Mouse (Mus musculus): ENCODE measurements around the gene Msantd1.

Gene Msantd1

GRCm38 (mm10) chr5:34924519-34924918, 16.7 kb downstream of the Msantd1 start:
- peak; percentile 54 to 55 for DNase-seq (ENCODE audit: low spot score in 2 of 2)

- DNase-seq (ENCODE audit: low spot score in 2 of 2), result no peak
These were observed 19.8 kb downstream of the Msantd1 start for GRCm38 (mm10) chr5:34927648-34928047.

- no peak for DNase-seq (ENCODE audit: low spot score in 2 of 2)
These were observed 22.6 kb downstream of the Msantd1 start for GRCm38 (mm10) chr5:34930151-34930975.

GRCm38 (mm10) chr5:34931091-34931490, 23.3 kb downstream of the Msantd1 start:
- no peak for DNase-seq (ENCODE audit: low spot score in 2 of 2)

- DNase-seq (ENCODE audit: low spot score in 2 of 2), result no peak
These were observed 24.0 kb downstream of the Msantd1 start for GRCm38 (mm10) chr5:34931516-34932457.

GRCm38 (mm10) chr5:34932458-34932806, 24.6 kb downstream of the Msantd1 start:
- DNase-seq (ENCODE audit: low spot score in 2 of 2), result no peak

- DNase-seq (ENCODE audit: low spot score in 2 of 2), result no peak
These were observed 25.6 kb downstream of the Msantd1 start for GRCm38 (mm10) chr5:34933461-34933860.

GRCm38 (mm10) chr5:34941710-34942470, 34.1 kb downstream of the Msantd1 start:
- DNase-seq (ENCODE audit: low spot score in 2 of 2), result no peak

- DNase-seq (ENCODE audit: low spot score in 2 of 2), result no peak
These were observed 35.6 kb downstream of the Msantd1 start for GRCm38 (mm10) chr5:34943428-34943827.

GRCm38 (mm10) chr5:34948861-34949760, 41.3 kb downstream of the Msantd1 start, which contains the start of gene Rgs12:
Gene Rgs12, plus strand, starts transcription at chr5:34949445.
- peak; percentile 79 to 82 for DNase-seq (ENCODE audit: low spot score in 2 of 2)

- no peak for DNase-seq (ENCODE audit: low spot score in 2 of 2)
These were observed 42.0 kb downstream of the Msantd1 start for GRCm38 (mm10) chr5:34949769-34950211.

GRCm38 (mm10) chr5:34950486-34951160, 42.8 kb downstream of the Msantd1 start:
- DNase-seq (ENCODE audit: low spot score in 2 of 2), result no peak

- no peak for DNase-seq (ENCODE audit: low spot score in 2 of 2)
These were observed 43.5 kb downstream of the Msantd1 start for GRCm38 (mm10) chr5:34951161-34951834.

GRCm38 (mm10) chr5:34954508-34954907, 46.7 kb downstream of the Msantd1 start:
- DNase-seq (ENCODE audit: low spot score in 2 of 2), result no peak

GRCm38 (mm10) chr5:34955630-34956029, 47.8 kb downstream of the Msantd1 start:
- no peak for DNase-seq (ENCODE audit: low spot score in 2 of 2)

GRCm38 (mm10) chr5:34956151-34956550, 48.3 kb downstream of the Msantd1 start:
- no peak for DNase-seq (ENCODE audit: low spot score in 2 of 2)

- DNase-seq (ENCODE audit: low spot score in 2 of 2), result no peak
These were observed 49.2 kb downstream of the Msantd1 start for GRCm38 (mm10) chr5:34957015-34957414.

- DNase-seq (ENCODE audit: low spot score in 2 of 2), result no peak
These were observed 52.2 kb downstream of the Msantd1 start for GRCm38 (mm10) chr5:34960021-34960420.

GRCm38 (mm10) chr5:34965531-34965930, 57.7 kb downstream of the Msantd1 start:
- DNase-seq (ENCODE audit: low spot score in 2 of 2), result no peak
